Mouse (Mus musculus): ENCODE measurements around the gene Tef. TPM values are rescaled to one million over a fixed set of nuclear protein-coding genes. Genes with fewer than 3 reads are reported as not detected.

Gene Tef
- polyA plus RNA-seq, 1 experiment from 2014 or later, result 19.2 TPM

DNA sequence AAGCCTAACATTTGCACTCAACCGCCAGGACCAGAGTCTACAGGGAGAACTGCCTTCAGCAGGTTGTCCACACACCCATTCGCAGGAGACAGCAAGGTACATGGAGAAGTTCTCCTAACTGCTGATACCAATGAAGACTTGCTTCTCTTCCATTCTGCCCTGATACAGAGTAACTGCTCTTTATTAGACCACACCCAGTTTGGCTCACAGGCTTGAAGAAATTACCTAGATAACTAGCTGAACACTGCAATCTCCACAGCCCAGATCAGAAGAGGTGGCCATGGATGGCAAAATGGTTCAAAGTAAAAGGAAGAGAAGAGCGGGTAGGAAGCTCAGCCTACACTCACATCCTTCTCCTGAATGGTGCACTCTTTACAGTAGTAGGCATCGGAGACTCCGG is 67.8 kb downstream of the Tef start:
- ATAC-seq (ENCODE audit: low FRiP score, low TSS enrichment), result no peak
- no peak overlapping the region for H3K4me3 ChIP-seq (ENCODE audit: low read length)

DNA sequence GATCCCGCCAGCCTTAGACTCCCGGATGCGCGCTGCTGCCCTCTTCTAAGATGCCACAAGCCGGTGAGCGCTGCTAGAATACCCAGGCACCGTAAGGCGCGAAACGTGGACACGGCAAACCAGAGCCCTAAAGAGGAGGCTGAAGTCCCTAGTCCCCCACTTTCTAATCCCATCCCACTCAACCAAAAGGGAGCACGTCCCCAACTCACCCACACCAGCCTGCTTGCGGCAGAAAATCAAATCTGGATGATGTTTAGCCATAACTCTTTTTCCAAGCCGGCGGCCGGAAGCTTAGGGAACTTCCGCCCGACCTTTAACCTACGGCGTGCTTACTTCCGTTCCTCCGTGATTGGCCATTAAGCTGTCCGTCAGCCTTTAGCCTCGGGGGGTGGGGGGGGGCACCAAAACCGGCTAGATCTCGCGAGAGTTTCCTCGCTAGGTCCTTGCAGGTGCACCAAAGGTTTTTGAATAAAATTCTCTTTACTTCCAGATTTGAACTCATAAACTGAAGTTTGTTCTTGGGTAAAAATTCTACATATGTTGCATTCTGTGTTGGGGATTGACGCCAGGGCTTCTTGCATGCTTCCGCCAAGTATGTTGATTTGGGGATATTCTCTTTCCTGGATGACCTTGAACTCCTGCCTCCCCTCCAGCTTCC is 69.5 kb downstream of the Tef start, which contains the start of gene Phf5a:
Phf5a (minus strand) TSS at position 308 of the 658 bp plus-strand sequence.
- Histone ChIP-seq H3K27ac (ENCODE audit: low read depth, low read length) (peak within 1 kb of the TSS; percentile 98), H3K4me1 (ENCODE audit: control insufficient read depth, insufficient read depth, low read length) (peaks cover 3% of the 10 kb centered on the region; the same call in 1 of the 2 replicates), H3K36me3 (ENCODE audit: control insufficient read depth, insufficient read depth, low read length) (peaks cover 40% of the 10 kb centered on the region), H3K4me2 (replicated peaks; ENCODE audit: low read depth, low read length) (peak within 1 kb of the TSS; percentile 87), H3K4me3 (ENCODE audit: low read length) (peak within 1 kb of the TSS; percentile 97), H3K27me3 (ENCODE audit: control insufficient read depth, insufficient read depth, low read length) (no peaks in the 10 kb centered on the region), H3K9me3 (ENCODE audit: control insufficient read depth, low read length) (no peaks in the 10 kb centered on the region), H3K9ac (ENCODE audit: low read depth, low read length) (peak within 1 kb of the TSS; percentile 85)
- under 1% methylated on average over 30 of the region's 30 CpGs for WGBS
- peak; percentile 86 for ATAC-seq (ENCODE audit: low FRiP score, low TSS enrichment)

More for the DNA sequence above, 67.8 kb downstream of the Tef start:
- peaks cover 58% of the 10 kb centered on the region for H3K36me3 ChIP-seq (ENCODE audit: control insufficient read depth, insufficient read depth, low read length)
- H3K9me3 ChIP-seq (ENCODE audit: control insufficient read depth, low read length), result no peaks in the 10 kb centered on the region
- H3K4me2 ChIP-seq (replicated peaks; ENCODE audit: low read depth, low read length), result no peak overlapping the region
- 98% methylated on average over 5 of the region's 5 CpGs for WGBS
- H3K27me3 ChIP-seq (ENCODE audit: control insufficient read depth, insufficient read depth, low read length), result no peaks in the 10 kb centered on the region
- H3K9ac ChIP-seq (ENCODE audit: low read depth, low read length), result no peak overlapping the region
- H3K4me1 ChIP-seq (ENCODE audit: control insufficient read depth, insufficient read depth, low read length), result peaks cover 3% of the 10 kb centered on the region; the same call in 1 of the 2 replicates
- no peak overlapping the region for H3K27ac ChIP-seq (ENCODE audit: low read depth, low read length)

DNA sequence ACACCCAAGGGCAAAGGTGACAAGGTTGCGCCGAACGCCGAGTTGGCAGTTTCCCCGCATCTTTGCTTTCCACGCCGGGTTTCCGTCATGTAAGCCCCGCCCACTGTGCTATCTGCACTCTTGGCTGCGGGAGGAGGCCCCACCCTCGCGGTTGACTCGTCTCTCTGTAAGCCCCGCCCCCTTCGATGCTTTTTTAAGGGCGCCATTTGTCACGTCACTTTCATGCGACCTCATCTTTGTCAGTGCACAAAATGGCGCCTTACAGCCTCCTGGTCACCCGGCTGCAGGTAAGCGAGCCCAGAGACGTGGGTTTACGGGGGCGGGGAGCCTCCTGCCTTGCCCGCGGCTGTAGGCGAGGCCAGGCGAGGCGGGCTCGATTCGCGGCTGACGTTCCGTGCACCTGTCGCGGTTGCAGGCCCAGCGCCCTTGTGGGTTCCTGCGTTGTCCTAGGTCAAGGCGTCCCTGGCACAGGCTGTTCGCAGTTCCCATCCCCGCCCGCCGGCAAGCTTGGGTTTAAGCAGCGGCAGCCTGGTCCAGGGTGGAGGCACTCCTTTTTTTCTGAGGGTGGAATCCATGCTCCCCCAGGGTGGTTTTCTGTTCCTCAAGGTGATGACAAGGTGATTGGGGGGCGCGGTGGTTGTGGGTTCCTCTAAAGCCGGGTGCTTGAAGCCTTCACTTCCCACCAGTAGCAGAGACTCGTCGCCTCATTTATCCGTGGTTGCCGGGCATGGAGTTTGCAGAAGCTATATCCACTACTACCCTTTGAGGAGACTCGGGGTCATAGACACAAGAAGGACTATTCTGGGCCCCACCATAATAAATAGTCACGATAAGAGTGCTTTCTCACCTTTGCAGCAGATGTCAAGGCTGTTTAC is 70.3 kb downstream of the Tef start, which contains the start of gene Aco2:
Aco2 (plus strand) TSS at position 48 of the 875 bp plus-strand sequence.
- H3K4me1 ChIP-seq (ENCODE audit: control insufficient read depth, insufficient read depth, low read length), result peaks cover 3% of the 10 kb centered on the region; the same call in 1 of the 2 replicates
- peak within 1 kb of the TSS; percentile 87 for H3K4me2 ChIP-seq (replicated peaks; ENCODE audit: low read depth, low read length)
- no peaks in the 10 kb centered on the region for H3K9me3 ChIP-seq (ENCODE audit: control insufficient read depth, low read length)
- peak within 1 kb of the TSS; percentile 97 for H3K4me3 ChIP-seq (ENCODE audit: low read length)
- no peaks in the 10 kb centered on the region for H3K27me3 ChIP-seq (ENCODE audit: control insufficient read depth, insufficient read depth, low read length)
- peaks cover 35% of the 10 kb centered on the region for H3K36me3 ChIP-seq (ENCODE audit: control insufficient read depth, insufficient read depth, low read length)
- ATAC-seq (ENCODE audit: low FRiP score, low TSS enrichment), result peak; percentile 83
- WGBS, result under 1% methylated on average over 53 of the region's 53 CpGs
- H3K9ac ChIP-seq (ENCODE audit: low read depth, low read length), result peak within 1 kb of the TSS; percentile 85
- peak within 1 kb of the TSS; percentile 98 for H3K27ac ChIP-seq (ENCODE audit: low read depth, low read length)

Other genes with a start within 250 kb of the Tef start
- 25.0 and 34.8 TPM in 2 replicates for gene Ep300, start 217.1 kb upstream of the Tef start, polyA plus RNA-seq (2014; fragmentation: Nextera tagmentation; extraction: Ambion mirVana)
- 16.0 and 26.0 TPM in 2 replicates for gene L3mbtl2, start 138.5 kb upstream of the Tef start, polyA plus RNA-seq (2014; fragmentation: Nextera tagmentation; extraction: Ambion mirVana)
- gene Chadl, start 105.1 kb upstream of the Tef start, polyA plus RNA-seq (2014; fragmentation: Nextera tagmentation; extraction: Ambion mirVana), result 5.0 and 5.3 TPM in 2 replicates
- 46.3 and 60.5 TPM in 2 replicates for gene Zc3h7b, start 57.4 kb upstream of the Tef start, polyA plus RNA-seq (2014; fragmentation: Nextera tagmentation; extraction: Ambion mirVana)
- 85.0 and 100.0 TPM in 2 replicates for gene Rangap1, start 56.9 kb upstream of the Tef start, polyA plus RNA-seq (2014; fragmentation: Nextera tagmentation; extraction: Ambion mirVana)
- gene Tob2, start 56.4 kb downstream of the Tef start, polyA plus RNA-seq (2014; fragmentation: Nextera tagmentation; extraction: Ambion mirVana), result 19.4 and 24.1 TPM in 2 replicates
- 192 and 223 TPM in 2 replicates for gene Phf5a, start 69.5 kb downstream of the Tef start, polyA plus RNA-seq (2014; fragmentation: Nextera tagmentation; extraction: Ambion mirVana)
- gene Aco2, start 69.9 kb downstream of the Tef start, polyA plus RNA-seq (2014; fragmentation: Nextera tagmentation; extraction: Ambion mirVana), result 123 and 191 TPM in 2 replicates
- gene Polr3h, start 123.8 kb downstream of the Tef start, polyA plus RNA-seq (2014; fragmentation: Nextera tagmentation; extraction: Ambion mirVana), result 76.5 and 78.9 TPM in 2 replicates
- 17.5 and 28.1 TPM in 2 replicates for gene Csdc2, start 134.3 kb downstream of the Tef start, polyA plus RNA-seq (2014; fragmentation: Nextera tagmentation; extraction: Ambion mirVana)
- gene Pmm1, start 158.5 kb downstream of the Tef start, polyA plus RNA-seq (2014; fragmentation: Nextera tagmentation; extraction: Ambion mirVana), result 28.3 and 33.0 TPM in 2 replicates
- gene 1700029P11Rik, start 178.1 kb downstream of the Tef start, polyA plus RNA-seq (2014; fragmentation: Nextera tagmentation; extraction: Ambion mirVana), result not detected in 2 replicates
- 71.9 and 87.6 TPM in 2 replicates for gene Xrcc6, start 185.4 kb downstream of the Tef start, polyA plus RNA-seq (2014; fragmentation: Nextera tagmentation; extraction: Ambion mirVana)
- 18.9 and 33.0 TPM in 2 replicates for gene Desi1, start 231.4 kb downstream of the Tef start, polyA plus RNA-seq (2014; fragmentation: Nextera tagmentation; extraction: Ambion mirVana)
- 342 and 399 TPM in 2 replicates for gene Snu13, start 245.2 kb downstream of the Tef start, polyA plus RNA-seq (2014; fragmentation: Nextera tagmentation; extraction: Ambion mirVana)

Measured in kidney, embryonic 14.5 days (tissue).